Mouse (Mus musculus) neural tube, embryonic 14.5 days (tissue): ENCODE measurements around the gene Ppp1r9a. TPM values are rescaled to one million over a fixed set of nuclear protein-coding genes. Genes with fewer than 3 reads are reported as not detected.

Experiments
- ATAC-seq: fragments of 200-750 bp; cut with Nextera tagmentation; 2 replicates; pipeline ENCODE4 v1.8.0; 2017; ENCODE audit warnings: low read depth, mild to moderate bottlenecking, moderate TSS enrichment, moderate library complexity
- H3K27ac ChIP-seq: fragments of 300-500 bp; sonication (generic); 2 replicates; pipeline ENCODE4 v1.5.1; 2014; ENCODE audit warnings: low read depth, mild to moderate bottlenecking, control low read depth, low read length, moderate library complexity, mixed read lengths
- H3K27me3 ChIP-seq: fragments of 300-500 bp; sonication (generic); 2 replicates; pipeline ENCODE4 v1.6.1; 2014; ENCODE audit warnings: low read length; ENCODE audit not compliant: control insufficient read depth, insufficient read depth
- H3K36me3 ChIP-seq: fragments of 300-500 bp; sonication (generic); 2 replicates; pipeline ENCODE4 v1.6.1; 2014; ENCODE audit warnings: low read length, mixed read lengths; ENCODE audit not compliant: control insufficient read depth, insufficient read depth
- H3K4me1 ChIP-seq: fragments of 300-500 bp; sonication (generic); 2 replicates; pipeline ENCODE4 v1.6.1; 2014; ENCODE audit warnings: low read length; ENCODE audit not compliant: control insufficient read depth, insufficient read depth
- H3K4me2 ChIP-seq: fragments of 300-500 bp; sonication (generic); 2 replicates; pipeline ENCODE4 v1.6.1; 2014; ENCODE audit warnings: mild to moderate bottlenecking, low read depth, low read length, control low read depth
- H3K4me3 ChIP-seq: fragments of 300-500 bp; sonication (generic); 2 replicates; pipeline ENCODE4 v1.5.1; 2014; ENCODE audit warnings: low read depth, low read length, control low read depth, mixed read lengths
- H3K9ac ChIP-seq: fragments of 300-500 bp; sonication (generic); replicated peaks from 2 replicates; pipeline ENCODE4 v1.6.1; 2014; ENCODE audit warnings: low read depth, mild to moderate bottlenecking, control low read depth, low read length, mixed read lengths
- H3K9me3 ChIP-seq: fragments of 300-500 bp; sonication (generic); 2 replicates; pipeline ENCODE4 v1.6.1; 2016; ENCODE audit warnings: low read length; ENCODE audit not compliant: control insufficient read depth
- WGBS: fragments of 180-500 bp; shearing (Covaris S2); extraction: QIAGEN DNeasy Blood & Tissue Kit; methylation state at CpG from one replicate; pipeline ENCODE4 v1.1.7; 2014; 5-methylcytosine and 5-hydroxymethylcytosine counted together
- polyA plus RNA-seq: library from polyadenylated mRNA; unstranded; fragments of >200 nt; fragmentation: Nextera tagmentation; extraction: Ambion mirVana; gene quantifications from 2 replicates; pipeline ENCODE4 v1.2.1, GENCODE M21; 2014

Gene Ppp1r9a
- polyA plus RNA-seq, 1 experiment from 2014 or later: 63.6 TPM

GRCm38 (mm10) chr6:4992308-4992707 lies 89.6 kb downstream of the Ppp1r9a start:
- H3K4me3 ChIP-seq: no peak overlapping the region
- no peak for ATAC-seq
- H3K27me3 ChIP-seq: no peaks in the 10 kb centered on the region
- H3K9me3 ChIP-seq: no peaks in the 10 kb centered on the region
- H3K36me3 ChIP-seq: no peaks in the 10 kb centered on the region
- no peak overlapping the region for H3K9ac ChIP-seq
- no peak overlapping the region for H3K4me2 ChIP-seq
- H3K27ac ChIP-seq: no peak overlapping the region
- H3K4me1 ChIP-seq: peaks cover 8% of the 10 kb centered on the region; the same call in 1 of the 2 replicates
- WGBS: 94% methylated on average over 9 of the region's 9 CpGs

- Histone ChIP-seq H3K4me1 (peaks cover 8% of the 10 kb centered on the region; the same call in 1 of the 2 replicates), H3K36me3 (no peaks in the 10 kb centered on the region), H3K4me3 (no peak overlapping the region), H3K9me3 (no peaks in the 10 kb centered on the region), H3K27me3 (no peaks in the 10 kb centered on the region), H3K27ac (no peak overlapping the region), H3K4me2 (no peak overlapping the region), H3K9ac (no peak overlapping the region)
- 47% methylated on average over 15 of the region's 15 CpGs for WGBS
- peak; percentile 59 for ATAC-seq
Observed at GRCm38 (mm10) chr6:4993600-4994160, 91.0 kb downstream of the Ppp1r9a start.

GRCm38 (mm10) chr6:4994161-4994919 lies 91.6 kb downstream of the Ppp1r9a start:
- no peak overlapping the region for H3K9ac ChIP-seq
- ATAC-seq: peak; percentile 32; the same call in 1 of the 2 replicates
- no peak overlapping the region for H3K4me2 ChIP-seq
- no peaks in the 10 kb centered on the region for H3K9me3 ChIP-seq
- H3K36me3 ChIP-seq: no peaks in the 10 kb centered on the region
- no peak overlapping the region for H3K4me3 ChIP-seq
- H3K4me1 ChIP-seq: peaks cover 8% of the 10 kb centered on the region; the same call in 1 of the 2 replicates
- H3K27ac ChIP-seq: no peak overlapping the region
- no peaks in the 10 kb centered on the region for H3K27me3 ChIP-seq
- WGBS: 39% methylated on average over 14 of the region's 14 CpGs

GRCm38 (mm10) chr6:4997599-4997998 lies 94.9 kb downstream of the Ppp1r9a start:
- no peak for ATAC-seq
- H3K9ac ChIP-seq: no peak overlapping the region
- peaks cover 8% of the 10 kb centered on the region; the same call in 1 of the 2 replicates for H3K4me1 ChIP-seq
- no peaks in the 10 kb centered on the region for H3K27me3 ChIP-seq
- H3K4me2 ChIP-seq: no peak overlapping the region
- 95% methylated on average over 6 of the region's 6 CpGs for WGBS
- no peaks in the 10 kb centered on the region for H3K36me3 ChIP-seq
- no peaks in the 10 kb centered on the region for H3K9me3 ChIP-seq
- no peak overlapping the region for H3K27ac ChIP-seq
- no peak overlapping the region for H3K4me3 ChIP-seq

- H3K27me3 ChIP-seq: no peaks in the 10 kb centered on the region
- H3K4me3 ChIP-seq: no peak overlapping the region
- H3K4me1 ChIP-seq: peaks cover 6% of the 10 kb centered on the region; the same call in 1 of the 2 replicates
- H3K9me3 ChIP-seq: no peaks in the 10 kb centered on the region
- 59% methylated on average over 4 of the region's 4 CpGs for WGBS
- no peak for ATAC-seq
- no peak overlapping the region for H3K9ac ChIP-seq
- no peak overlapping the region for H3K4me2 ChIP-seq
- no peak overlapping the region for H3K27ac ChIP-seq
- H3K36me3 ChIP-seq: no peaks in the 10 kb centered on the region
Observed at GRCm38 (mm10) chr6:4998929-4999328, 96.2 kb downstream of the Ppp1r9a start.

GRCm38 (mm10) chr6:5000788-5001187 lies 98.1 kb downstream of the Ppp1r9a start:
- Histone ChIP-seq H3K27ac (no peak overlapping the region), H3K4me1 (no peaks in the 10 kb centered on the region), H3K4me3 (no peak overlapping the region), H3K9me3 (no peaks in the 10 kb centered on the region), H3K36me3 (no peaks in the 10 kb centered on the region), H3K4me2 (no peak overlapping the region), H3K27me3 (no peaks in the 10 kb centered on the region), H3K9ac (no peak overlapping the region)
- WGBS: 15% methylated on average over 8 of the region's 8 CpGs
- no peak for ATAC-seq

- Histone ChIP-seq H3K9me3 (no peaks in the 10 kb centered on the region), H3K4me1 (peaks cover under 1% of the 10 kb centered on the region; the same call in 1 of the 2 replicates), H3K4me3 (no peak overlapping the region), H3K36me3 (no peaks in the 10 kb centered on the region), H3K27me3 (no peaks in the 10 kb centered on the region), H3K9ac (no peak overlapping the region), H3K4me2 (no peak overlapping the region), H3K27ac (no peak overlapping the region)
- ATAC-seq: peak; percentile 35; the same call in 1 of the 2 replicates
- WGBS: 65% methylated on average over 22 of the region's 22 CpGs
Observed at GRCm38 (mm10) chr6:5005491-5006275, 103.0 kb downstream of the Ppp1r9a start.

- no peak for ATAC-seq
- H3K9me3 ChIP-seq: no peaks in the 10 kb centered on the region
- H3K36me3 ChIP-seq: no peaks in the 10 kb centered on the region
- H3K9ac ChIP-seq: no peak overlapping the region
- H3K27ac ChIP-seq: no peak overlapping the region
- peaks cover 5% of the 10 kb centered on the region; the same call in 1 of the 2 replicates for H3K4me1 ChIP-seq
- H3K4me2 ChIP-seq: no peak overlapping the region
- H3K27me3 ChIP-seq: no peaks in the 10 kb centered on the region
- WGBS: 93% methylated on average over 6 of the region's 6 CpGs
- no peak overlapping the region for H3K4me3 ChIP-seq
Observed at GRCm38 (mm10) chr6:5006283-5006946, 103.7 kb downstream of the Ppp1r9a start.
